ENCODE assay signal across 8 mouse cellular contexts in genomic region chr10:125390011-125390410, GRCm38 (mm10). TPM values are rescaled to one million over a fixed set of nuclear protein-coding genes. Genes with fewer than 3 reads are reported as not detected.
DNase-seq lines count a peak whose midpoint lies in the region; ATAC-seq lines count a peak whose summit lies in the region.

No protein-coding gene starts in this region.

- 0 out of 2 replicates have a peak, but pooled peaks cover 2% of the 10 kb centered on the region for H3K4me1 ChIP-seq in heart, embryonic 16.5 days (ENCODE audit: control insufficient read depth, insufficient read depth, low read length)
- peaks cover 4% of the 10 kb centered on the region; the same call in 1 of the 2 replicates for H3K4me1 ChIP-seq in embryonic facial prominence, embryonic 12.5 days
- no peaks in the 10 kb centered on the region for H3K4me1 ChIP-seq in intestine, embryonic 14.5 days (replicated peaks; ENCODE audit: control insufficient read depth, insufficient read depth, low read length)
- peaks cover 19% of the 10 kb centered on the region for H3K4me1 ChIP-seq in midbrain, embryonic 15.5 days

- H3K27me3 ChIP-seq in heart, embryonic 16.5 days (ENCODE audit: control insufficient read depth, insufficient read depth, low read length): no peaks in the 10 kb centered on the region
- H3K27me3 ChIP-seq in embryonic facial prominence, embryonic 12.5 days: no peaks in the 10 kb centered on the region
- no peaks in the 10 kb centered on the region for H3K27me3 ChIP-seq in intestine, embryonic 14.5 days (replicated peaks; ENCODE audit: control insufficient read depth, insufficient read depth, low read length)
- no peaks in the 10 kb centered on the region for H3K27me3 ChIP-seq in midbrain, embryonic 15.5 days (replicated peaks)

- 80% methylated on average over 6 of the region's 6 CpGs for WGBS in heart, embryonic 16.5 days
- 82% methylated on average over 6 of the region's 6 CpGs for WGBS in embryonic facial prominence, embryonic 12.5 days
- 72% methylated on average over 6 of the region's 6 CpGs for WGBS in intestine, embryonic 14.5 days
- WGBS in midbrain, embryonic 15.5 days: 85% methylated on average over 6 of the region's 6 CpGs

- no peak overlapping the region for H3K9ac ChIP-seq in heart, embryonic 16.5 days (ENCODE audit: low read length)
- H3K9ac ChIP-seq in embryonic facial prominence, embryonic 12.5 days: no peak overlapping the region
- H3K9ac ChIP-seq in intestine, embryonic 14.5 days (ENCODE audit: low read length): peak overlapping the region; percentile 51; the same call in 1 of the 2 replicates
- H3K9ac ChIP-seq in midbrain, embryonic 15.5 days: peak overlapping the region; percentile 88

- no peaks in the 10 kb centered on the region for H3K36me3 ChIP-seq in heart, embryonic 16.5 days (ENCODE audit: control insufficient read depth, insufficient read depth)
- H3K36me3 ChIP-seq in embryonic facial prominence, embryonic 12.5 days: no peaks in the 10 kb centered on the region
- no peaks in the 10 kb centered on the region for H3K36me3 ChIP-seq in intestine, embryonic 14.5 days (ENCODE audit: control insufficient read depth, insufficient read depth, low read length)
- H3K36me3 ChIP-seq in midbrain, embryonic 15.5 days (replicated peaks): no peaks in the 10 kb centered on the region

- peak overlapping the region; percentile 63 for H3K4me2 ChIP-seq in heart, embryonic 16.5 days (ENCODE audit: low read depth, low read length)
- H3K4me2 ChIP-seq in embryonic facial prominence, embryonic 12.5 days (replicated peaks): peak overlapping the region; percentile 89
- H3K4me2 ChIP-seq in intestine, embryonic 14.5 days (ENCODE audit: low read length): peak overlapping the region; percentile 89
- peak overlapping the region; percentile 80 for H3K4me2 ChIP-seq in midbrain, embryonic 15.5 days

- intact Hi-C loops in heart, postnatal 10 days (cut with DNase I): no loop called here

- no peak for ATAC-seq in heart, embryonic 16.5 days (replicated peaks; ENCODE audit: extremely low read depth, insufficient read depth, low FRiP score)
- no peak for ATAC-seq in embryonic facial prominence, embryonic 12.5 days (ENCODE audit: insufficient number of reproducible peaks, insufficient read depth, low FRiP score, low TSS enrichment)
- ATAC-seq in intestine, embryonic 14.5 days (replicated peaks; ENCODE audit: low FRiP score, low TSS enrichment, low read depth): no peak
- no peak for ATAC-seq in midbrain, embryonic 15.5 days (replicated peaks)

- H3K9me3 ChIP-seq in heart, embryonic 16.5 days (replicated peaks; ENCODE audit: control insufficient read depth, low read length): no peaks in the 10 kb centered on the region
- H3K9me3 ChIP-seq in embryonic facial prominence, embryonic 12.5 days: no peaks in the 10 kb centered on the region
- H3K9me3 ChIP-seq in intestine, embryonic 14.5 days (ENCODE audit: control insufficient read depth, low read length): no peaks in the 10 kb centered on the region
- no peaks in the 10 kb centered on the region for H3K9me3 ChIP-seq in midbrain, embryonic 15.5 days

- no peak overlapping the region for H3K27ac ChIP-seq in heart, embryonic 16.5 days (ENCODE audit: low read length)
- no peak overlapping the region for H3K27ac ChIP-seq in embryonic facial prominence, embryonic 12.5 days
- no peak overlapping the region for H3K27ac ChIP-seq in intestine, embryonic 14.5 days (ENCODE audit: low read depth)
- peak overlapping the region; percentile 87 for H3K27ac ChIP-seq in midbrain, embryonic 15.5 days

- H3K4me3 ChIP-seq in heart, embryonic 16.5 days (ENCODE audit: low read length): no peak overlapping the region; the same call in 1 of the 2 replicates
- no peak overlapping the region; the same call in 1 of the 2 replicates for H3K4me3 ChIP-seq in embryonic facial prominence, embryonic 12.5 days
- peak overlapping the region; percentile 52 for H3K4me3 ChIP-seq in intestine, embryonic 14.5 days (ENCODE audit: low read depth, low read length)
- peak overlapping the region; percentile 88 for H3K4me3 ChIP-seq in midbrain, embryonic 15.5 days

- no peak for DNase-seq in heart, postnatal 10 days
- no peak for DNase-seq in intestine, embryonic 14.5 days (ENCODE audit: low spot score)
- DNase-seq in cerebellum, adult 11-12 months: no peak
- no peak for DNase-seq in adrenal gland, adult 18-20 months (ENCODE audit: low spot score in 2 of 2)
- DNase-seq in kidney, adult 11 months: no peak

RNA-seq across cellular contexts. Expression of gene Slc16a7, which starts 0.7 kb away (rescaled TPM):
- 4.3 and 4.6 TPM in 2 replicates for polyA plus RNA-seq in heart, embryonic 16.5 days (2015; fragmentation: Nextera tagmentation; extraction: Ambion mirVana)
- 10 to 100 TPM; 18.2 to 20.2 TPM for total RNA-seq in heart, postnatal 10 days (2021)
- 5.6 and 6.3 TPM in 2 replicates for polyA plus RNA-seq in embryonic facial prominence, embryonic 12.5 days (2016; fragmentation: Nextera tagmentation; extraction: Ambion mirVana)
- 4.7 and 5.4 TPM in 2 replicates for polyA plus RNA-seq in intestine, embryonic 14.5 days (2014; fragmentation: Nextera tagmentation; extraction: Ambion mirVana)
- 8.9 and 11.0 TPM in 2 replicates for polyA plus RNA-seq in midbrain, embryonic 15.5 days (2015; fragmentation: Nextera tagmentation; extraction: Ambion mirVana)
- total RNA-seq in adrenal gland, adult 18-20 months (2021): 10 to 100 TPM in 1 of 2 experiments, 1 to 10 TPM in 1; 7.8 to 12.8 TPM

Comparison
In these comparisons a context has a peak if more than half of its experiments do, and no peak if none do; other contexts are left out.
1. H3K4me3 ChIP-seq: peak in intestine, embryonic 14.5 days (single experiment) and midbrain, embryonic 15.5 days (single experiment); none in heart, embryonic 16.5 days (single experiment) and embryonic facial prominence, embryonic 12.5 days (single experiment).
2. H3K9ac ChIP-seq: peak in intestine, embryonic 14.5 days (single experiment) and midbrain, embryonic 15.5 days (single experiment); none in heart, embryonic 16.5 days (single experiment) and embryonic facial prominence, embryonic 12.5 days (single experiment).
3. Peak in every context shown above with its lines, with median percentiles within 50 percentile points of each other: H3K4me2 ChIP-seq.